Mouse (Mus musculus) CH12.LX (cell line): ENCODE measurements around the gene Isg20l2. TPM values are rescaled to one million over a fixed set of nuclear protein-coding genes. Genes with fewer than 3 reads are reported as not detected.
"Not testable (repeated sequence)": the region's sequence is repeated elsewhere in the genome, so short reads cannot be mapped to it uniquely, and the experiment has no call there.

Source experiments
- DNase-seq: peaks from one replicate; pipeline ENCODE4 v3.0.0-alpha.2; 2013; ENCODE audit errors: extremely low read depth
- H3K27ac ChIP-seq: 2 replicates; pipeline ENCODE4 v1.5.1; 2012; ENCODE audit warnings: low read depth, mild to moderate bottlenecking, control low read depth, moderate library complexity; ENCODE audit not compliant: insufficient read depth
- H3K27me3 ChIP-seq: replicated peaks from 2 replicates; pipeline ENCODE3; 2012; ENCODE audit warnings: inconsistent platforms
- H3K36me3 ChIP-seq, 2 experiments: replicated peaks in 1 of 2; 2 replicates each; pipeline versions ENCODE3 to v1.6.1; 2012; ENCODE audit warnings: inconsistent platforms in 1 of 2, low read length in 1 of 2, mild to moderate bottlenecking in 1 of 2, mixed read lengths in 1 of 2, moderate library complexity in 1 of 2; ENCODE audit not compliant: control insufficient read depth in 1 of 2, insufficient read depth in 1 of 2
- H3K4me1 ChIP-seq, 2 experiments: 2 replicates each; pipeline ENCODE4 v1.6.1; 2012; ENCODE audit warnings: inconsistent platforms in 1 of 2, moderate library complexity in 1 of 2; ENCODE audit not compliant: insufficient read depth in 2 of 2, control insufficient read depth in 1 of 2
- H3K4me2 ChIP-seq: 2 replicates; pipeline ENCODE4 v1.6.1; 2012; ENCODE audit warnings: low read depth, mild to moderate bottlenecking, control low read depth; ENCODE audit not compliant: poor library complexity, insufficient read depth, severe bottlenecking
- H3K4me3 ChIP-seq, 3 experiments: fragments of 150-350 bp in 1 of 3; sonication (generic) in 1 of 3; replicated peaks in 1 of 3; 2 replicates each; pipeline versions ENCODE3 to v1.5.1; 2011 to 2012; ENCODE audit warnings: low read depth in 2 of 3, low read length in 2 of 3, mild to moderate bottlenecking in 2 of 3, moderate library complexity in 2 of 3, control low read depth in 1 of 3, improper control_type of control experiment in 1 of 3, inconsistent platforms in 1 of 3, mixed read lengths in 1 of 3; ENCODE audit not compliant: poor library complexity in 1 of 3
- H3K79me2 ChIP-seq: replicated peaks from 2 replicates; pipeline ENCODE4 v1.6.1; 2012; ENCODE audit warnings: mild to moderate bottlenecking, moderate library complexity; ENCODE audit not compliant: control insufficient read depth, poor library complexity, insufficient read depth, severe bottlenecking; ENCODE audit errors: extremely low read depth
- H3K9ac ChIP-seq: 2 replicates; pipeline ENCODE4 v1.6.1; 2012; ENCODE audit warnings: low read depth, mild to moderate bottlenecking, control low read depth, moderate library complexity; ENCODE audit not compliant: insufficient read depth
- H3K9me3 ChIP-seq: replicated peaks from 2 replicates; pipeline ENCODE3; 2012; ENCODE audit warnings: low read length, inconsistent platforms, mixed read lengths
- BHLHE40 ChIP-seq: IDR thresholded peaks from 2 replicates; pipeline ENCODE4 v1.6.1; 2011; ENCODE audit warnings: mild to moderate bottlenecking, low read depth, low read length, improper control_type of control experiment
- E2F4 ChIP-seq: IDR thresholded peaks from 2 replicates; pipeline ENCODE4 v1.6.1; 2011; ENCODE audit warnings: low read depth, low read length, improper control_type of control experiment; ENCODE audit not compliant: insufficient replicate concordance
- ELF1 ChIP-seq: IDR thresholded peaks from 2 replicates; pipeline ENCODE4 v1.6.1; 2014; ENCODE audit warnings: low read depth, mild to moderate bottlenecking, inconsistent platforms, low read length, improper control_type of control experiment
- ETS1 ChIP-seq: conservative IDR thresholded peaks from 2 replicates; pipeline ENCODE4 v1.6.1; 2012; ENCODE audit warnings: low read depth, mild to moderate bottlenecking, inconsistent platforms, low read length, improper control_type of control experiment, moderate library complexity
- HCFC1 ChIP-seq: IDR thresholded peaks from 2 replicates; pipeline ENCODE4 v1.6.1; 2012; ENCODE audit warnings: low read depth, mild to moderate bottlenecking, inconsistent platforms, low read length, improper control_type of control experiment
- IRF4 ChIP-seq: IDR thresholded peaks from 2 replicates; pipeline ENCODE4 v1.6.1; 2014; ENCODE audit warnings: low read depth, mild to moderate bottlenecking, inconsistent platforms, low read length, improper control_type of control experiment
- JUN ChIP-seq: IDR thresholded peaks from 2 replicates; pipeline ENCODE4 v1.6.1; 2011; ENCODE audit warnings: low read depth, mild to moderate bottlenecking, low read length, improper control_type of control experiment, moderate library complexity; ENCODE audit not compliant: insufficient read depth
- MAFK ChIP-seq: IDR thresholded peaks from 2 replicates; pipeline ENCODE4 v1.6.1; 2011; ENCODE audit warnings: low read length, improper control_type of control experiment; ENCODE audit not compliant: insufficient replicate concordance
- MAX ChIP-seq: IDR thresholded peaks from 2 replicates; pipeline ENCODE4 v1.6.1; 2011; ENCODE audit warnings: low read length, improper control_type of control experiment
- MXI1 ChIP-seq: IDR thresholded peaks from 2 replicates; pipeline ENCODE4 v1.6.1; 2011; ENCODE audit warnings: mild to moderate bottlenecking, low read depth, low read length, improper control_type of control experiment
- MYC ChIP-seq: IDR thresholded peaks from 2 replicates; pipeline ENCODE4 v1.6.1; 2011; ENCODE audit warnings: low read depth, mild to moderate bottlenecking, improper control_type of control experiment, low read length
- POLR2AphosphoS2 ChIP-seq: IDR thresholded peaks from 2 replicates; pipeline ENCODE4 v1.6.1; 2011; ENCODE audit warnings: low read depth, low read length, improper control_type of control experiment
- SIN3A ChIP-seq: IDR thresholded peaks from 2 replicates; pipeline ENCODE4 v1.6.1; 2012; ENCODE audit warnings: low read length, improper control_type of control experiment, inconsistent platforms
- TCF12 ChIP-seq: IDR thresholded peaks from 2 replicates; pipeline ENCODE4 v1.6.1; 2014; ENCODE audit warnings: low read depth, mild to moderate bottlenecking, inconsistent platforms, low read length, improper control_type of control experiment
- UBTF ChIP-seq: IDR thresholded peaks from 2 replicates; pipeline ENCODE4 v1.6.1; 2012; ENCODE audit warnings: low read depth, mild to moderate bottlenecking, inconsistent platforms, low read length, improper control_type of control experiment, moderate library complexity
- USF1 ChIP-seq: IDR thresholded peaks from 2 replicates; pipeline ENCODE4 v1.6.1; 2014; ENCODE audit warnings: low read depth, mild to moderate bottlenecking, inconsistent platforms, low read length, improper control_type of control experiment
- ZNF384 ChIP-seq: IDR thresholded peaks from 2 replicates; pipeline ENCODE4 v1.6.1; 2012; ENCODE audit warnings: low read depth, low read length, improper control_type of control experiment, inconsistent platforms
- dilution Hi-C: fragments of 300-500 bp; cut with MboI; formaldehyde crosslinking; loops from 2 replicates; pipeline ENCODE4 v1.14.3; 2020; ENCODE audit warnings: low sequenced_read_pairs; ENCODE audit not compliant: extremely low pct_unique_long_range_greater_than_20kb, extremely low pct_ligation_motif_present
- in situ Hi-C: fragments of 300-500 bp; cut with MboI; formaldehyde crosslinking; loops from 3 replicates; pipeline ENCODE4 v1.14.3; 2019; ENCODE audit warnings: low sequenced_read_pairs, low pct_ligation_motif_present, low pct_unique_long_range_greater_than_20kb, mixed read lengths
- polyA plus RNA-seq: library from polyadenylated mRNA; unstranded; fragments of >175 nt; gene quantifications from 2 replicates; pipeline ENCODE4 v1.2.1, GENCODE M21; 2012; ENCODE audit warnings: low read depth; ENCODE audit not compliant: insufficient read length
- total RNA-seq, 2 experiments: library from RNA; depleted of rRNA; stranded (reverse); fragments of 300-350 nt in 1 of 2; fragments of >200 nt in 1 of 2; gene quantifications; 2 replicates each; pipeline ENCODE4 v1.2.3; 2012 to 2014

Gene Isg20l2
- total and polyA plus RNA-seq, 3 experiments: 40.8 to 68.8 (median 45.0) TPM

DNA sequence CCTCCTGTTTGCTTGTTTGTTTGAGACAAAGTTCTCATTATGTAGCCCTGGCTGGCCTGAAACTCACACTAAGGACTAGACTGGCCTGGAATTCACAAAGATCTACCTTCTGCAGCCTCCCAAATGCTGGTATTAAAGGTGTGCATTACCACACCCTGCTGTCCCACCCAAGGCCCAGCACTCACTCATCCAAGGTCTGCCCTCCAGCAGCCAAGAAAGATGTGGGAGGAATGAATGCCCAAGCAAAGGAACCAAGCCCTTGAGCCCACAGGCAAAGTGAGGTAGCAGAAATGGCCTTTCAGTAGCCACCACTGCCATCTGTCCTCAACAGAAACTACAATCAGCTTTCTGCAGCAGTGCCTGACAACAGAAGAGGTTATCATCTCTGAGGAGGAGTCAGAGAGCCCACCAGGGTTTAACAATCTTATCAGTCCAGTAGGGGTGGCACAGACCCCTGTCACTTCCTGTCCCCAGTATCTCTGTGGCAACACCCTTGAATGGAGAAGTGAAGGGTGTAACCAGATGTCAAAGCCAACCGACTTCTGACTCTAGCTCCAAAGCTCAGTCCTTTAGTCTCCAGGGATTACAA, 29.0 kb upstream of the Isg20l2 start:
- dilution Hi-C loops: no loop called here
- no peak overlapping the region for H3K4me2 ChIP-seq
- no peak overlapping the region for H3K27ac ChIP-seq

GRCm38 (mm10) chr3:87901959-87902358, 28.2 kb upstream of the Isg20l2 start:
- H3K9ac ChIP-seq, H3K4me3 ChIP-seq, H3K27ac ChIP-seq, H3K27me3 ChIP-seq, H3K4me2 ChIP-seq, H3K36me3 ChIP-seq, DNase-seq, H3K9me3 ChIP-seq, in situ Hi-C loops, dilution Hi-C loops, H3K79me2 ChIP-seq: not testable (repeated sequence)
- H3K4me1 ChIP-seq: peaks cover 2 to 14% of the 10 kb centered on the region in 2 experiments

More for the DNA sequence above, 29.0 kb upstream of the Isg20l2 start:
- DNase-seq: no peak
- Histone ChIP-seq H3K4me3 (no peak overlapping the region), H3K4me1 (peaks cover 2 to 14% of the 10 kb centered on the region in 2 experiments), H3K79me2 (no peaks in the 10 kb centered on the region), H3K9me3 (no peaks in the 10 kb centered on the region), H3K9ac (no peak overlapping the region), H3K27me3 (no peaks in the 10 kb centered on the region), H3K36me3 (no peaks in the 10 kb centered on the region)
- in situ Hi-C loops: no loop called here
- no peak for TF ChIP-seq HCFC1
- TF ChIP-seq USF1: no peak
- TF ChIP-seq UBTF: no peak
- TF ChIP-seq TCF12: no peak
- TF ChIP-seq ZNF384: no peak
- no peak for TF ChIP-seq MYC
- no peak for TF ChIP-seq MAFK
- TF ChIP-seq BHLHE40: no peak
- TF ChIP-seq ELF1: no peak
- no peak for TF ChIP-seq MXI1
- no peak for TF ChIP-seq E2F4
- no peak for TF ChIP-seq SIN3A

GRCm38 (mm10) chr3:87903821-87904220, 26.3 kb upstream of the Isg20l2 start:
- H3K4me2 ChIP-seq: no peak overlapping the region
- no peaks in the 10 kb centered on the region for H3K36me3 ChIP-seq
- H3K9ac ChIP-seq: no peak overlapping the region
- in situ Hi-C loops: no loop called here
- TF ChIP-seq ETS1: no peak
- TF ChIP-seq JUN: no peak
- TF ChIP-seq IRF4: no peak
- no peak for TF ChIP-seq MAX
- TF ChIP-seq POLR2AphosphoS2: no peak
- TF ChIP-seq E2F4: no peak
- TF ChIP-seq, all 38 proteins: peak for 0
- dilution Hi-C loops: no loop called here
- H3K27ac ChIP-seq: no peak overlapping the region
- H3K79me2 ChIP-seq: peaks cover 25% of the 10 kb centered on the region
- peaks cover 3 to 24% of the 10 kb centered on the region in 2 experiments for H3K4me1 ChIP-seq
- no peaks in the 10 kb centered on the region for H3K27me3 ChIP-seq
- no peak overlapping the region for H3K4me3 ChIP-seq
- H3K9me3 ChIP-seq: no peaks in the 10 kb centered on the region
- DNase-seq: no peak
